28 mouse cellular contexts compared by ENCODE assay signal in genomic region chr7:55857729-55858128, GRCm38 (mm10). TPM values are rescaled to one million over a fixed set of nuclear protein-coding genes. Genes with fewer than 3 reads are reported as not detected.
DNase-seq lines count a peak whose midpoint lies in the region; ATAC-seq and TF ChIP-seq lines count a peak whose summit lies in the region.
"Had no signal": no experiment of that assay in that cellular context is flagged by ENCODE, and none has a peak within 500 bp of the region (broad histone marks: within the 10 kb centered on the region; RNA-seq: fewer than 3 reads in every experiment).

No protein-coding gene starts in this region.

- no peaks in the 10 kb centered on the region for H3K27me3 ChIP-seq in CH12.LX (replicated peaks)
- H3K27me3 ChIP-seq: forebrain, embryonic 13.5 days; kidney, embryonic 15.5 days; megakaryocyte, embryonic 14.5 days; midbrain, embryonic 12.5 days; neural tube, embryonic 13.5 days; Patski had no signal

- ATAC-seq in monocyte, adult 5-6 weeks (replicated peaks; ENCODE audit: insufficient number of reproducible peaks, low FRiP score, low TSS enrichment, poor library complexity, severe bottlenecking) = peak; percentile 48
- ATAC-seq: forebrain, embryonic 13.5 days; hindbrain, embryonic 16.5 days; Patski had no signal

- H3K79me2 ChIP-seq in CH12.LX (replicated peaks; ENCODE audit: control insufficient read depth, extremely low read depth, insufficient read depth, poor library complexity, severe bottlenecking) = peaks cover 14% of the 10 kb centered on the region; the same call in 1 of the 2 replicates

- H3K4me2 ChIP-seq in CH12.LX (ENCODE audit: insufficient read depth, low read depth, poor library complexity, severe bottlenecking) = peak overlapping the region; percentile 57; the same call in 1 of the 2 replicates
- H3K4me2 ChIP-seq: forebrain, embryonic 13.5 days; kidney, embryonic 15.5 days; midbrain, embryonic 12.5 days; neural tube, embryonic 13.5 days had no signal

- dilution Hi-C loops in CH12.LX (cut with MboI; ENCODE audit: extremely low pct_ligation_motif_present, extremely low pct_unique_long_range_greater_than_20kb, low sequenced_read_pairs) = no loop called here

- H3K9me3 ChIP-seq in CH12.LX (replicated peaks; ENCODE audit: low read length) = no peaks in the 10 kb centered on the region
- H3K9me3 ChIP-seq: forebrain, embryonic 13.5 days; G1E; kidney, embryonic 15.5 days; megakaryocyte, embryonic 14.5 days; midbrain, embryonic 12.5 days; neural tube, embryonic 13.5 days had no signal

- H3K27ac ChIP-seq in CH12.LX (ENCODE audit: insufficient read depth, low read depth) = no peak overlapping the region
- H3K27ac ChIP-seq in cortical plate, adult 2 months (ENCODE audit: insufficient read depth, low read length) = peak overlapping the region; percentile 33; the same call in 1 of the 2 replicates
- H3K27ac ChIP-seq: forebrain, embryonic 13.5 days; kidney, embryonic 15.5 days; liver, embryonic 14.5 days; midbrain, embryonic 12.5 days; neural tube, embryonic 13.5 days had no signal

- peaks cover 0 to 3% of the 10 kb centered on the region in 2 experiments for H3K36me3 ChIP-seq in CH12.LX (replicated peaks in 1 of 2; ENCODE audit: control insufficient read depth in 1 of 2, insufficient read depth in 1 of 2, low read length in 1 of 2)
- H3K36me3 ChIP-seq: kidney, embryonic 15.5 days; midbrain, embryonic 12.5 days; neural tube, embryonic 13.5 days had no signal

- H3K4me1 ChIP-seq in CH12.LX (ENCODE audit: control insufficient read depth in 1 of 2, insufficient read depth in 2 of 2) = peaks cover 11 to 61% of the 10 kb centered on the region in 2 experiments; a peak in 3 of 4 replicates
- peaks cover 17% of the 10 kb centered on the region for H3K4me1 ChIP-seq in cortical plate, adult 2 months (ENCODE audit: control insufficient read depth, insufficient read depth, low read length)
- H3K4me1 ChIP-seq: forebrain, embryonic 13.5 days; midbrain, embryonic 12.5 days; neural tube, embryonic 13.5 days had no signal

- no peak for TF ChIP-seq RAD21 in CH12.LX (IDR thresholded peaks at IDR 0.05; ENCODE audit: low read depth, low read length)

- no peak overlapping the region for H3K4me3 ChIP-seq in CH12.LX (replicated peaks in 1 of 3; ENCODE audit: low read depth in 2 of 3, low read length in 2 of 3, poor library complexity in 1 of 3)
- H3K4me3 ChIP-seq in cortical plate, adult 2 months (ENCODE audit: insufficient read depth, low read length) = no peak overlapping the region
- H3K4me3 ChIP-seq: forebrain, embryonic 13.5 days; kidney, embryonic 15.5 days; megakaryocyte, embryonic 14.5 days; midbrain, embryonic 12.5 days; neural tube, embryonic 13.5 days had no signal

- intact Hi-C loops in heart, postnatal 14 days (cut with DNase I) = no loop called here

- peak overlapping the region; percentile 9; the same call in 1 of the 2 replicates for H3K9ac ChIP-seq in CH12.LX (ENCODE audit: insufficient read depth, low read depth)
- H3K9ac ChIP-seq: forebrain, embryonic 13.5 days; kidney, embryonic 15.5 days; liver, embryonic 14.5 days; midbrain, embryonic 12.5 days; neural tube, embryonic 13.5 days had no signal

- in situ Hi-C loops in CH12.LX (cut with MboI; ENCODE audit: low pct_ligation_motif_present, low pct_unique_long_range_greater_than_20kb, low sequenced_read_pairs) = no loop called here

- DNase-seq in A20 (ENCODE audit: low read depth, low spot score) (peak; percentile 64), CH12.LX (ENCODE audit: extremely low read depth) (no peak)
- DNase-seq in spleen, postnatal 4 days (ENCODE audit: low spot score in 2 of 2) = no peak
- no peak for DNase-seq in heart, postnatal 14 days
- DNase-seq in right cerebral cortex, postnatal 4 days = no peak
- DNase-seq: adrenal gland, postnatal 25 days; B cell, adult 2 months; cerebellum, adult 2 months; cerebellum, postnatal 14 days; kidney, adult 18-20 months; kidney, postnatal 36 days; liver; lung, adult 2 months; lung, postnatal 14 days; retina, postnatal 1 day; right cerebral cortex, postnatal 25 days; spleen, adult 18-20 months had no signal

- TF ChIP-seq CTCF in CH12.LX (conservative IDR thresholded peaks at IDR 0.05 in 1 of 2, IDR thresholded peaks at IDR 0.05 in 1 of 2; ENCODE audit: low read depth in 2 of 2, low read length in 2 of 2) = no peak
- no peak for TF ChIP-seq CTCF in cortical plate, adult 2 months (IDR thresholded peaks at IDR 0.05; ENCODE audit: extremely low read depth, insufficient read depth, low read length)

- peak; percentile 45; the same call in 1 of the 2 replicates for TF ChIP-seq EP300 in CH12.LX (IDR thresholded peaks at IDR 0.05; ENCODE audit: low read length)

- TF ChIP-seq POLR2A in CH12.LX (IDR thresholded peaks at IDR 0.05; ENCODE audit: low read depth, low read length) = no peak
- no peak for TF ChIP-seq POLR2A in cortical plate, adult 2 months (IDR thresholded peaks at IDR 0.05; ENCODE audit: extremely low read depth, insufficient read depth, low read length)

TF ChIP-seq in CH12.LX, 34 proteins besides CTCF, POLR2A, EP300 and RAD21:
- TF ChIP-seq SIN3A (IDR thresholded peaks at IDR 0.05; ENCODE audit: low read length) (no peak), MEF2A (IDR thresholded peaks at IDR 0.05; ENCODE audit: borderline replicate concordance, low read depth, low read length) (0 out of 2 replicates have a peak, but pooled peaks have one; percentile 12), TBP (conservative IDR thresholded peaks at IDR 0.05; ENCODE audit: low read depth, low read length) (no peak), IRF4 (IDR thresholded peaks at IDR 0.05; ENCODE audit: low read depth, low read length) (peak; percentile 12; the same call in 1 of the 2 replicates)

RNA-seq across cellular contexts. Expression of gene Cyfip1, which starts 16.2 kb away (rescaled TPM):
- total RNA-seq in CH12.LX (2012; rRNA removed) (24.8 and 29.3 TPM in 2 replicates), CH12.LX (2014; rRNA removed) (19.3 and 20.1 TPM in 2 replicates)
- 24.8 and 27.8 TPM in 2 replicates for polyA plus RNA-seq in CH12.LX (2012; ENCODE audit: insufficient read length, low read depth)
- 50.4 and 57.2 TPM in 2 replicates for polyA plus RNA-seq in cortical plate, adult 2 months (2012; rRNA removed)
- 93.0 to 117 TPM (median 105 TPM) in 3 replicates for total RNA-seq in monocyte, adult 5-6 weeks (2017)
- total RNA-seq in heart, postnatal 14 days (2021) = 10 to 100 TPM; 45.7 to 45.9 TPM
